Mouse (Mus musculus) neural tube, embryonic 12.5 days (tissue): Measurements from ENCODE around the gene Asb17. TPM values are rescaled to one million over a fixed set of nuclear protein-coding genes. Genes with fewer than 3 reads are reported as not detected.

ENCODE experiments used
- polyA plus RNA-seq: library from polyadenylated mRNA; unstranded; fragments of >200 nt; fragmentation: Nextera tagmentation; extraction: Ambion mirVana; gene quantifications from 2 replicates; pipeline ENCODE4 v1.2.1, GENCODE M21; 2016

Gene Asb17
- polyA plus RNA-seq, 1 experiment from 2014 or later: 0.14 TPM

Other genes with a start within 250 kb of the Asb17 start
- 29.2 and 34.8 TPM in 2 replicates for gene St6galnac3, start 119.0 kb upstream of the Asb17 start, polyA plus RNA-seq
- gene Msh4, start 61.9 kb downstream of the Asb17 start, polyA plus RNA-seq: 0.11 and 0.14 TPM in 2 replicates
- 36.8 and 38.4 TPM in 2 replicates for gene Rabggtb, start 68.8 kb downstream of the Asb17 start, polyA plus RNA-seq
- 50.7 and 56.7 TPM in 2 replicates for gene Acadm, start 100.4 kb downstream of the Asb17 start, polyA plus RNA-seq
- gene Slc44a5, start 129.2 kb downstream of the Asb17 start, polyA plus RNA-seq: 3.2 and 3.8 TPM in 2 replicates